Mouse (Mus musculus): ENCODE measurements at regions not wholly inside any gene's neighbourhood (a gene's known extent, or its start where the extent isn't known, plus 50 kb on each side); places are given as distances from the start of the nearest gene placed in this dataset.

DNA sequence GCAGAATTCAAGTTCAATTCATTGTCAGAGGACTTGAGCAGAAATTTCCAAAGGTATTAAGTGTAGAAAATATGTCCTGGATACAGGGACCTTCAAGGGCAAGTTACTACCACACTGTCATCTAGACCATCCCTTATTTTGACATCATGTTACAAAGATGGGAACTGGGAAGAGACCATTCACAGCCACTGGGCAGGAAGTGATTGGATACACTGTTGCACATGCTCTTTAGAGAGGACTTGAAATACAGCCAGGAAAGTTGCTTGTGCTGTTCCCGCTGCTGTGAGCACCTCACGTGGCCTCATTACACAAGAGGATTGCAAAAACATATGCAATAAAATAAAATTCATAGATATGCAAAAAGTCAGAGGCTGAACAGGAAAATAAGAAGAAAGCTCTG, 120.4 kb upstream of the 1700016C15Rik start:
- Histone ChIP-seq H3K27ac (ENCODE audit: insufficient read depth, low read length) (no peak overlapping the region), H3K4me3 (ENCODE audit: insufficient read depth, low read length) (no peak overlapping the region)

DNA sequence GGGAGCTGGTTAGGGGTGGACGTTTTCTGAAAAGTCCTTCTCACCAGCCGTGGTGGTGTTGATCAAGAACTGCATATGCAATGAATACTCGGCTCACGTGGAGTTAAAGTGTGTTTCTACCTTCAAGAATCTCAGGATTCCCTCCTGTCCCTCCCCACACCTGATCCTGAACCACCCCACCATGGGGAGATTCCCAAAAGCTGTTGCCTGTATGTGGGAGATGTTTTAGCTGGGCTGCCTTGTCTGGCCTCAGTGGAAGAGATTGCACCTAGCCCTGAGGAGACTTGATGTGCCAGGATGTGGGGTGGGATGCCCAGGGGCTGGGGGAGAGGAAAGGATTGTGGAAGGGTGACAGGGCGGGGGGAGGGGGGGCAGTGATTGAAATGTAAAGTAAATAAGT, 119.9 kb upstream of the 1700016C15Rik start:
- H3K4me1 ChIP-seq (ENCODE audit: control insufficient read depth, insufficient read depth, low read length), result no peaks in the 10 kb centered on the region; the same call in 1 of the 2 replicates
- no peak overlapping the region for H3K27ac ChIP-seq (ENCODE audit: insufficient read depth, low read length)
- no peak overlapping the region for H3K4me3 ChIP-seq (ENCODE audit: insufficient read depth, low read length)
- TF ChIP-seq POLR2A (IDR thresholded peaks at IDR 0.05; ENCODE audit: extremely low read depth, insufficient read depth, low read length), result no peak
- TF ChIP-seq CTCF (IDR thresholded peaks at IDR 0.05; ENCODE audit: extremely low read depth, insufficient read depth, low read length), result no peak

More for the DNA sequence above, 120.4 kb upstream of the 1700016C15Rik start:
- no peaks in the 10 kb centered on the region; the same call in 1 of the 2 replicates for H3K4me1 ChIP-seq (ENCODE audit: control insufficient read depth, insufficient read depth, low read length)
- TF ChIP-seq CTCF (IDR thresholded peaks at IDR 0.05; ENCODE audit: extremely low read depth, insufficient read depth, low read length), result no peak
- no peak for TF ChIP-seq POLR2A (IDR thresholded peaks at IDR 0.05; ENCODE audit: extremely low read depth, insufficient read depth, low read length)

GRCm38 (mm10) chr1:177610156-177610555, 119.5 kb upstream of the 1700016C15Rik start:
- H3K4me1 ChIP-seq (ENCODE audit: control insufficient read depth, insufficient read depth, low read length), result no peaks in the 10 kb centered on the region; the same call in 1 of the 2 replicates
- TF ChIP-seq POLR2A (IDR thresholded peaks at IDR 0.05; ENCODE audit: extremely low read depth, insufficient read depth, low read length) (no peak), CTCF (IDR thresholded peaks at IDR 0.05; ENCODE audit: extremely low read depth, insufficient read depth, low read length) (no peak)
- no peak overlapping the region for H3K4me3 ChIP-seq (ENCODE audit: insufficient read depth, low read length)
- no peak overlapping the region for H3K27ac ChIP-seq (ENCODE audit: insufficient read depth, low read length)

DNA sequence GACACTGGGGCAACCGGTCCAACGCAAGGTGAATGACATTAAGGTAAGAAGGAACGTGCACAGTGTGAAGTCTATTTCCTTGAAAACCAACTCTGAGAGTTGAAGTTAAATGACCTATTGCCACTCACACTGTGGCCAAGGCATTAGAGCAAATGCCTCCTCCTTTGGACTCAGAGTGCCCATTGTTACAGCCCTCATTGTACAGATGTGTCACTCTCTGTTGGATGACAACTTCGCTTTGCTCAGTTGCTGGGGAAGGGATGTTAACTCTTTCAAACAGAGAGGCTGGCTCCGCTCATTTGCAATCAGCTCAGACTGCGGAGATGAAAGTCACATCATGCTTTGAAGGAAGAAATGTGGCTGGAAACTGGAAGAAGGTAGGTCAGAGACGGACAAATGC, 117.1 kb upstream of the 1700016C15Rik start:
- Histone ChIP-seq H3K4me3 (ENCODE audit: insufficient read depth, low read length) (no peak overlapping the region), H3K27ac (ENCODE audit: insufficient read depth, low read length) (0 out of 2 replicates have a peak overlapping the region, but pooled peaks have one; percentile 13), H3K4me1 (ENCODE audit: control insufficient read depth, insufficient read depth, low read length) (no peaks in the 10 kb centered on the region; the same call in 1 of the 2 replicates)
- no peak for TF ChIP-seq CTCF (IDR thresholded peaks at IDR 0.05; ENCODE audit: extremely low read depth, insufficient read depth, low read length)
- TF ChIP-seq POLR2A (IDR thresholded peaks at IDR 0.05; ENCODE audit: extremely low read depth, insufficient read depth, low read length), result no peak

GRCm38 (mm10) chr1:177615609-177616008, 114.0 kb upstream of the 1700016C15Rik start:
- Histone ChIP-seq H3K27ac (ENCODE audit: insufficient read depth, low read length) (no peak overlapping the region), H3K4me3 (ENCODE audit: insufficient read depth, low read length) (no peak overlapping the region), H3K4me1 (ENCODE audit: control insufficient read depth, insufficient read depth, low read length) (no peaks in the 10 kb centered on the region)
- TF ChIP-seq POLR2A (IDR thresholded peaks at IDR 0.05; ENCODE audit: extremely low read depth, insufficient read depth, low read length) (no peak), CTCF (IDR thresholded peaks at IDR 0.05; ENCODE audit: extremely low read depth, insufficient read depth, low read length) (no peak)

- H3K4me1 ChIP-seq (ENCODE audit: control insufficient read depth, insufficient read depth, low read length), result no peaks in the 10 kb centered on the region
- H3K27ac ChIP-seq (ENCODE audit: insufficient read depth, low read length), result no peak overlapping the region
- TF ChIP-seq CTCF (IDR thresholded peaks at IDR 0.05; ENCODE audit: extremely low read depth, insufficient read depth, low read length) (no peak), POLR2A (IDR thresholded peaks at IDR 0.05; ENCODE audit: extremely low read depth, insufficient read depth, low read length) (no peak)
- H3K4me3 ChIP-seq (ENCODE audit: insufficient read depth, low read length), result no peak overlapping the region
These were observed 113.0 kb upstream of the 1700016C15Rik start for GRCm38 (mm10) chr1:177616335-177617239.

- Histone ChIP-seq H3K4me3 (ENCODE audit: insufficient read depth, low read length) (no peak overlapping the region), H3K27ac (ENCODE audit: insufficient read depth, low read length) (no peak overlapping the region), H3K4me1 (ENCODE audit: control insufficient read depth, insufficient read depth, low read length) (no peaks in the 10 kb centered on the region)
- TF ChIP-seq POLR2A (IDR thresholded peaks at IDR 0.05; ENCODE audit: extremely low read depth, insufficient read depth, low read length) (no peak), CTCF (IDR thresholded peaks at IDR 0.05; ENCODE audit: extremely low read depth, insufficient read depth, low read length) (peak; percentile 25; the same call in 1 of the 2 replicates)
These were observed 109.0 kb upstream of the 1700016C15Rik start for GRCm38 (mm10) chr1:177620501-177621099.

- H3K4me1 ChIP-seq (ENCODE audit: control insufficient read depth, insufficient read depth, low read length), result no peaks in the 10 kb centered on the region
- H3K4me3 ChIP-seq (ENCODE audit: insufficient read depth, low read length), result no peak overlapping the region
- H3K27ac ChIP-seq (ENCODE audit: insufficient read depth, low read length), result no peak overlapping the region
- TF ChIP-seq CTCF (IDR thresholded peaks at IDR 0.05; ENCODE audit: extremely low read depth, insufficient read depth, low read length) (no peak), POLR2A (IDR thresholded peaks at IDR 0.05; ENCODE audit: extremely low read depth, insufficient read depth, low read length) (no peak)
These were observed 107.6 kb upstream of the 1700016C15Rik start for GRCm38 (mm10) chr1:177621854-177622590.

DNA sequence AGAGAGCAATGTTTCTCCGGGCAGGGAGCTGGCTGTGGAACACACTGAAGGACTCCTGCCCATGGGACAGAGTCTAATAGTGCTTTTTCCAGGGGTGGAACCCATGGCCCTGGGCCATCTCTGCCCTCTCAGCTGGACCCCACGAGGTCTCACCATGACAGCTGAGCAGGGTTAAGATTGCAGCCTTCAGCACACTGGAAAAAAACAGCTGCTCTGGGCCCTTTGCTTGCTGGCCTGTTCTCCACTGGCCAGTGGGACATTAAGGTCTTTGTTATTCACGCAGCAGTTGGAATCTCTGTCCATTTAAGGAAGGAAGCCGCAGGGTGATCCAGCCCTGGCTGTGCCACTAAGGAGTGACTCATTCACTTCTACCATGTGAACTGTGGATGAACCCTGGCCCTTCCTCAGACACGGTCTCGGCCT, 106.3 kb upstream of the 1700016C15Rik start:
- Histone ChIP-seq H3K4me1 (ENCODE audit: control insufficient read depth, insufficient read depth, low read length) (no peaks in the 10 kb centered on the region), H3K4me3 (ENCODE audit: insufficient read depth, low read length) (no peak overlapping the region), H3K27ac (ENCODE audit: insufficient read depth, low read length) (no peak overlapping the region)
- no peak for TF ChIP-seq POLR2A (IDR thresholded peaks at IDR 0.05; ENCODE audit: extremely low read depth, insufficient read depth, low read length)
- TF ChIP-seq CTCF (IDR thresholded peaks at IDR 0.05; ENCODE audit: extremely low read depth, insufficient read depth, low read length), result no peak

Data from cortical plate, adult 2 months (tissue).